Mouse (Mus musculus): ENCODE results near the gene Sectm1a.

GRCm38 (mm10) chr11:121085181-121085580 lies 4.2 kb upstream of the Sectm1a start:
- TF ChIP-seq CTCF (IDR thresholded peaks at IDR 0.05; ENCODE audit: borderline replicate concordance, extremely low read depth, insufficient read depth, insufficient read length) (no peak), POLR2A (IDR thresholded peaks at IDR 0.05; ENCODE audit: borderline replicate concordance, extremely low read depth, insufficient read depth, insufficient read length, poor library complexity, severe bottlenecking) (no peak)

All from brain, embryonic 14.5 days (tissue).